Mouse (Mus musculus): ENCODE data around the gene Dnajc5g. TPM values are rescaled to one million over a fixed set of nuclear protein-coding genes. Genes with fewer than 3 reads are reported as not detected.

Dnajc5g gene
- polyA plus RNA-seq (2021; fragmentation: Nextera tagmentation), result not detected in 2 replicates
- long read RNA-seq, experiment 1, result 0 reads
- long read RNA-seq, experiment 2, result 0 reads

GRCm38 (mm10) chr5:31105814-31106335 is at the start of gene Dnajc5g:
Gene Dnajc5g (plus strand): TSS chr5:31106285.

GRCm38 (mm10) chr5:31108000-31108490 is 2.0 kb downstream of the Dnajc5g start, which contains the start of gene Slc30a3:
Gene Slc30a3 (minus strand): TSS chr5:31108237.

GRCm38 (mm10) chr5:31116354-31116753 is 10.3 kb downstream of the Dnajc5g start, which contains the start of gene Trim54:
Gene Trim54 (plus strand): TSS chr5:31116712.

GRCm38 (mm10) chr5:31138241-31138967 is 32.3 kb downstream of the Dnajc5g start, which contains the start of gene Ucn:
Gene Ucn (minus strand): TSS chr5:31138829.

GRCm38 (mm10) chr5:31154152-31154553 is 48.1 kb downstream of the Dnajc5g start, which contains the start of gene Mpv17:
Gene Mpv17 (minus strand): TSS chr5:31154251.

Other genes with a start within 250 kb of the Dnajc5g start
- gene Tmem214, start 238.3 kb upstream of the Dnajc5g start, polyA plus RNA-seq (2021; fragmentation: Nextera tagmentation), result 20.3 and 26.1 TPM in 2 replicates
- gene Agbl5, start 217.6 kb upstream of the Dnajc5g start, polyA plus RNA-seq (2021; fragmentation: Nextera tagmentation), result 2.9 and 4.6 TPM in 2 replicates
- gene Ost4, start 198.5 kb upstream of the Dnajc5g start, polyA plus RNA-seq (2021; fragmentation: Nextera tagmentation), result 134 and 150 TPM in 2 replicates
- 0.55 and 1.1 TPM in 2 replicates for gene Emilin1, start 192.9 kb upstream of the Dnajc5g start, polyA plus RNA-seq (2021; fragmentation: Nextera tagmentation)
- gene Khk, start 184.9 kb upstream of the Dnajc5g start, polyA plus RNA-seq (2021; fragmentation: Nextera tagmentation), result 38.1 and 40.6 TPM in 2 replicates
- gene Cgref1, start 160.7 kb upstream of the Dnajc5g start, polyA plus RNA-seq (2021; fragmentation: Nextera tagmentation), result 8.1 and 10.3 TPM in 2 replicates
- gene Preb, start 145.9 kb upstream of the Dnajc5g start, polyA plus RNA-seq (2021; fragmentation: Nextera tagmentation), result 50.1 and 55.9 TPM in 2 replicates
- gene Tcf23, start 137.6 kb upstream of the Dnajc5g start, polyA plus RNA-seq (2021; fragmentation: Nextera tagmentation), result 0.06 TPM in 2 replicates
- gene Atraid, start 58.0 kb upstream of the Dnajc5g start, polyA plus RNA-seq (2021; fragmentation: Nextera tagmentation), result 231 and 258 TPM in 2 replicates
- gene Slc5a6, start 57.4 kb upstream of the Dnajc5g start, polyA plus RNA-seq (2021; fragmentation: Nextera tagmentation), result 9.8 and 12.6 TPM in 2 replicates
- gene Cad, start 51.5 kb upstream of the Dnajc5g start, polyA plus RNA-seq (2021; fragmentation: Nextera tagmentation), result 2.9 and 3.1 TPM in 2 replicates
- 88.3 and 99.3 TPM in 2 replicates for gene Slc30a3, start 2.0 kb downstream of the Dnajc5g start, polyA plus RNA-seq (2021; fragmentation: Nextera tagmentation)
- 0.15 and 0.33 TPM in 2 replicates for gene Trim54, start 10.4 kb downstream of the Dnajc5g start, polyA plus RNA-seq (2021; fragmentation: Nextera tagmentation)
- gene Ucn, start 32.5 kb downstream of the Dnajc5g start, polyA plus RNA-seq (2021; fragmentation: Nextera tagmentation), result not detected in 2 replicates
- 139 and 146 TPM in 2 replicates for gene Mpv17, start 48.0 kb downstream of the Dnajc5g start, polyA plus RNA-seq (2021; fragmentation: Nextera tagmentation)
- gene Gm29609, start 73.6 kb downstream of the Dnajc5g start, polyA plus RNA-seq (2021; fragmentation: Nextera tagmentation), result 0.70 and 2.9 TPM in 2 replicates
- gene Gtf3c2, start 73.9 kb downstream of the Dnajc5g start, polyA plus RNA-seq (2021; fragmentation: Nextera tagmentation), result 12.4 and 12.7 TPM in 2 replicates
- gene Snx17, start 86.9 kb downstream of the Dnajc5g start, polyA plus RNA-seq (2021; fragmentation: Nextera tagmentation), result 112 and 117 TPM in 2 replicates
- 31.6 and 46.9 TPM in 2 replicates for gene Eif2b4, start 87.1 kb downstream of the Dnajc5g start, polyA plus RNA-seq (2021; fragmentation: Nextera tagmentation)
- gene Zfp513, start 96.0 kb downstream of the Dnajc5g start, polyA plus RNA-seq (2021; fragmentation: Nextera tagmentation), result 1.6 and 1.9 TPM in 2 replicates
- 79.7 and 95.6 TPM in 2 replicates for gene Ppm1g, start 114.4 kb downstream of the Dnajc5g start, polyA plus RNA-seq (2021; fragmentation: Nextera tagmentation)
- 75.4 and 80.3 TPM in 2 replicates for gene Nrbp1, start 134.6 kb downstream of the Dnajc5g start, polyA plus RNA-seq (2021; fragmentation: Nextera tagmentation)
- not detected in 2 replicates for gene Gm9970, start 134.9 kb downstream of the Dnajc5g start, polyA plus RNA-seq (2021; fragmentation: Nextera tagmentation)
- 0.77 and 2.4 TPM in 2 replicates for gene Krtcap3, start 145.4 kb downstream of the Dnajc5g start, polyA plus RNA-seq (2021; fragmentation: Nextera tagmentation)
- 13.4 and 15.4 TPM in 2 replicates for gene Ift172, start 184.8 kb downstream of the Dnajc5g start, polyA plus RNA-seq (2021; fragmentation: Nextera tagmentation)
- 72.5 and 92.3 TPM in 2 replicates for gene Fndc4, start 189.8 kb downstream of the Dnajc5g start, polyA plus RNA-seq (2021; fragmentation: Nextera tagmentation)
- gene Gckr, start 191.2 kb downstream of the Dnajc5g start, polyA plus RNA-seq (2021; fragmentation: Nextera tagmentation), result not detected in 2 replicates

Data from layer of hippocampus, adult 6 months (tissue).